Mouse (Mus musculus): ENCODE measurements around the gene March11. TPM values are rescaled to one million over a fixed set of nuclear protein-coding genes. Genes with fewer than 3 reads are reported as not detected.

The March11 gene
- polyA plus RNA-seq (2016; fragmentation: Nextera tagmentation; extraction: Ambion mirVana), result 1.6 and 3.4 TPM in 2 replicates

DNA sequence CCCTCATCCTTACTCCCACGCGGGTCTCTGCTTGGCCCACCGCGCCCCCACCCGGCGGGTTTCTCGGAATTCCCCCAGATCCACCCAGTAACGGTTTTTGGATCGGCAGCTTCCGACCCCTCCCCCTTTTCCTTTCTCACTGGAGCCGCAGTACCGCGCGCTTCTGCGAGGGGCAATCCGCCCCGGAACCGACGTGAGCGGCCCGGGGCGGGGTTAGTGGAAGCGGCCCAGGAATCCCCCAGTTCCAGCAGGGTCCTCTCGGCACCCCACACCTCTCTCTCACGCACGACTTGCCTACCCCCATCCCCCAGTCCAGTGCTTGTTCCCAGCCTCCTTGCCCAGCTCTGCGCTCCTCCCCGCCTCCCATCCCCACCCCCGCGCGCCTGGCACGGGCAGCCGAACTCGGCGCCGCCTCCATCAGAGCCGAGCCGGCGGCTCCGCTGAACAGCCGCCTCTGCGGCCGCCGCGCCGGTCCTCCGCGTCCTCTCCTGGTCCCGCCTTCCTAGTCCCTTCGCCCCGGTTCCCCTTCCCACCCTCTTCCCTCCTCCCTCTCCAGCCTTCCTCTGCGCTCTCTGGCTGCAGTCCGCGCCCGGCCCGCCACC lies at the start of gene March11:
TSS of gene March11 (plus strand) at position 420 of the 602 bp plus-strand sequence.
- peak within 1 kb of the TSS; percentile 82 for H3K27ac ChIP-seq
- peak within 1 kb of the TSS; percentile 68 for H3K4me3 ChIP-seq (replicated peaks)
- no peaks in the 10 kb centered on the region for H3K36me3 ChIP-seq (replicated peaks)
- H3K9me3 ChIP-seq, result no peaks in the 10 kb centered on the region
- H3K4me1 ChIP-seq, result peaks cover 2% of the 10 kb centered on the region; the same call in 1 of the 2 replicates
- H3K27me3 ChIP-seq, result peaks cover 15% of the 10 kb centered on the region
- peak within 1 kb of the TSS; percentile 64 for H3K9ac ChIP-seq
- H3K4me2 ChIP-seq, result peak within 1 kb of the TSS; percentile 92
- WGBS, result under 1% methylated on average over 55 of the region's 56 CpGs
- ATAC-seq (ENCODE audit: low FRiP score), result peak; percentile 94

DNA sequence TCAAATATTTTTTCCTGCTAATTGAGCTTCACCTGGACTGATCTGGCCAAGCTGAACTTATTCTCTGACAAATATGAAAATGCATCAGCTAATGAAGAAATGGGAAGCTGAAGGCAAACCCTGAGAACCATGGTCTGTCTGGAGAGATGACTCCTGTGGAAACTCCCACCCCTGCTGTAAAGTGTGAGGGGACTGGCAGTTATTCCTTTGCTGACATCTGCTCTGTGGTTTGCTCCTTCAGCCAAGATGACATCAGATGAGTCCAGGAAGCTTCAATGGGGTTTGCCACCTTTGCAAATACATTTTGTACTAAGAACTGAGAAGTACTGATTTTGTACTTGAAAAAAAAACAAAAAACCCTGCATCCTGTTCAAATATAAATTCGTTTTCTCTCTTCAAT lies 46.5 kb upstream of the March11 start:
- H3K9me3 ChIP-seq, result no peaks in the 10 kb centered on the region
- no peaks in the 10 kb centered on the region for H3K27me3 ChIP-seq
- ATAC-seq (ENCODE audit: low FRiP score), result no peak
- no peak overlapping the region for H3K9ac ChIP-seq
- H3K4me3 ChIP-seq (replicated peaks), result no peak overlapping the region
- WGBS, result 67% methylated on average over 1 of the region's 1 CpGs
- no peaks in the 10 kb centered on the region for H3K4me1 ChIP-seq
- H3K27ac ChIP-seq, result no peak overlapping the region
- no peaks in the 10 kb centered on the region for H3K36me3 ChIP-seq (replicated peaks)
- no peak overlapping the region for H3K4me2 ChIP-seq

GRCm38 (mm10) chr15:26269596-26269995 lies 39.3 kb upstream of the March11 start:
- 85% methylated on average over 4 of the region's 4 CpGs for WGBS

DNA sequence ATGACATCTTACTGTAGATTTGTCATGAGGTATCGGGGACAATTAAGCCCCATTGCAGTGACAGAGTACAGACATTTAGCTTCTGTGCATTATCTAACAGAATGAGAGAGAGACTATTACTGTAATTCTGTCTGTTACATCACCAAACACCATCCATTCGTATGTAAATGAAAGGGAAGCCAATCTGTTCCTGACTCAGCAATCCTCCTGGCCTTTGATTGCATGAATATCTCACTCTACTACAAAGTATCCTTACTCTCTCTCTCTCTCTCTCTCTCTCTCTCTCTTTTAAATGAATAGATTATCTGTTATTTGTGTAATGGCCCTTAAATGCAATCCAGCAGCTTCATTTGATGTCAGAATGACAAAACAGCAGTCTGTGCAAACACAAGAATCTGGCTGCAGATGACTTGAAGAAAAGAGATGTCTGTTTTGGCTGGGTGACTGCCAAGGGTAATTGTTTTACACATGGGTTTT lies 32.8 kb upstream of the March11 start:
- no peaks in the 10 kb centered on the region for H3K27me3 ChIP-seq
- H3K9ac ChIP-seq, result no peak overlapping the region
- H3K4me2 ChIP-seq, result no peak overlapping the region
- peak; percentile 82; the same call in 1 of the 2 replicates for ATAC-seq (ENCODE audit: low FRiP score)
- no peaks in the 10 kb centered on the region for H3K36me3 ChIP-seq (replicated peaks)
- no peaks in the 10 kb centered on the region for H3K9me3 ChIP-seq
- H3K4me3 ChIP-seq (replicated peaks), result no peak overlapping the region
- H3K27ac ChIP-seq, result no peak overlapping the region
- peaks cover 2% of the 10 kb centered on the region; the same call in 1 of the 2 replicates for H3K4me1 ChIP-seq
- WGBS, result 60% methylated on average over 2 of the region's 2 CpGs

More at GRCm38 (mm10) chr15:26269596-26269995, 39.3 kb upstream of the March11 start:
- H3K9ac ChIP-seq, result no peak overlapping the region
- no peaks in the 10 kb centered on the region for H3K9me3 ChIP-seq
- H3K4me2 ChIP-seq, result no peak overlapping the region
- H3K4me1 ChIP-seq, result no peaks in the 10 kb centered on the region
- no peaks in the 10 kb centered on the region for H3K27me3 ChIP-seq
- no peaks in the 10 kb centered on the region for H3K36me3 ChIP-seq (replicated peaks)
- no peak overlapping the region for H3K4me3 ChIP-seq (replicated peaks)
- ATAC-seq (ENCODE audit: low FRiP score), result no peak
- H3K27ac ChIP-seq, result no peak overlapping the region

DNA sequence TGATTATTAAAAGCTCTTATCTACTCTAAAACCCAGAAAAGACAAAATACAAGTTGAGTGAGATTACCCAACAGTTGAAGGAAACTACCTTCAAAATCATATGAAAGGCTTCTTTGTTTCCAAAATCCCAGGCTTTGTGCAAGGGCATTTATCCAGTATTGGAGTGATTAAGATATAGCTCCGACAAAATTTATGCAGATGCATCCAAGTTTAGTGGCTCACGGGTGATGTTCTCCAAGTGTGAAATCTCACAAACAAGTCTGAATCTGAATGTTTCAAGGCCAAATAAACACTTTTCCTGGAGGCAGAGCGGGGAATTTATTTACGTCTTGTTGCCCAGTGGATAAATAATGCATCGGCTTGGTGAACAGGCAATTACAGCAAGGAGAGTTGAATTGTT lies 32.2 kb upstream of the March11 start:
- Histone ChIP-seq H3K9ac (no peak overlapping the region), H3K36me3 (replicated peaks) (no peaks in the 10 kb centered on the region), H3K4me2 (no peak overlapping the region), H3K9me3 (no peaks in the 10 kb centered on the region), H3K27ac (no peak overlapping the region), H3K4me1 (peaks cover 2% of the 10 kb centered on the region; the same call in 1 of the 2 replicates), H3K27me3 (no peaks in the 10 kb centered on the region), H3K4me3 (replicated peaks) (no peak overlapping the region)
- ATAC-seq (ENCODE audit: low FRiP score), result no peak
- 81% methylated on average over 5 of the region's 5 CpGs for WGBS

DNA sequence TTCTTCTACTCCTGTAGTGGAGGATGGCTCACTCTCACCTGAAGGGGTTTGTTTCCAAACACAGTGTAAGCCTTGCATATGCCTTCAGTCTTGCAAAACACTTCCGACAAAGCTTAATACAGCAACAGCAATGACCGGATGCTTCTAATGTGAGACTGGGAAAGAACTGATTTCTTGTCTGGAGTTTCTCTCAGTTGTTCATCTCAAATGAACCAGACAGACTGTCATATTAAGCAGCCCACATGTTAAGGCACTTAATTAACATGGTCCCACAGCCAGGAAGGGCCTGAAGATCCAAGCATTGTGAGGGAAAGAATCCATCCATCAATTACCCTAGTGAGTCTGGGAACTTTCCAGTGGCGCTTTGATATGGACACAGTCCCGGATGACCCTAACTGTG lies 17.0 kb upstream of the March11 start:
- Histone ChIP-seq H3K4me3 (replicated peaks) (no peak overlapping the region), H3K9ac (no peak overlapping the region), H3K4me2 (no peak overlapping the region), H3K36me3 (replicated peaks) (no peaks in the 10 kb centered on the region), H3K27me3 (no peaks in the 10 kb centered on the region), H3K27ac (no peak overlapping the region), H3K9me3 (no peaks in the 10 kb centered on the region; the same call in 1 of the 2 replicates), H3K4me1 (no peaks in the 10 kb centered on the region)
- WGBS, result 91% methylated on average over 4 of the region's 4 CpGs
- no peak for ATAC-seq (ENCODE audit: low FRiP score)

- H3K4me3 ChIP-seq (replicated peaks), result no peak overlapping the region
- H3K27me3 ChIP-seq, result no peaks in the 10 kb centered on the region
- no peak overlapping the region for H3K9ac ChIP-seq
- no peak for ATAC-seq (ENCODE audit: low FRiP score)
- no peaks in the 10 kb centered on the region for H3K4me1 ChIP-seq
- H3K27ac ChIP-seq, result no peak overlapping the region
- no peaks in the 10 kb centered on the region for H3K36me3 ChIP-seq (replicated peaks)
- no peak overlapping the region for H3K4me2 ChIP-seq
- no peaks in the 10 kb centered on the region; the same call in 1 of the 2 replicates for H3K9me3 ChIP-seq
- 76% methylated on average over 2 of the region's 2 CpGs for WGBS
Measured at GRCm38 (mm10) chr15:26292811-26293210, 16.0 kb upstream of the March11 start.

DNA sequence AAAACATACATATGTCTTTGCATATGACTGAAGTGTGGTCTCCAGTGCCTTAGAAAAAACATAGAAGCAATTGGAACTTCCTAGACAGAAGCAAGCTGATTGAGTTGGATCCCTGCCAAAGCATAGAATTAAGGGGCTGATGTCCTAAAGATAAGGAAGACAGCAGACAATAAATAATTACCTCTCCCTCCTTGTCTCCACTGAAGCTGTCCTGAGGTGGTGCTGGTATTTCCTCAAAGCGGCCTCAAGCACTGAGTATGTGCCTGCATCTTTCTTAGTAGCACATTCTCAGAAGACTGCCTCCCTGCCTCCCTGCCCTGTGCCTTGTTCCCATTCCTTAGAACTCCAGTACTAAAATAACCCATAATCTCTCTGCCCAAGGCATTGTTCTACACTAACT lies 15.6 kb upstream of the March11 start:
- no peak overlapping the region for H3K4me2 ChIP-seq
- WGBS, result 79% methylated on average over 1 of the region's 1 CpGs
- no peak for ATAC-seq (ENCODE audit: low FRiP score)

GRCm38 (mm10) chr15:26298668-26299067 lies 10.2 kb upstream of the March11 start:
- Histone ChIP-seq H3K9me3 (no peaks in the 10 kb centered on the region; the same call in 1 of the 2 replicates), H3K36me3 (replicated peaks) (no peaks in the 10 kb centered on the region), H3K4me1 (no peaks in the 10 kb centered on the region), H3K9ac (no peak overlapping the region), H3K27me3 (no peaks in the 10 kb centered on the region), H3K27ac (no peak overlapping the region), H3K4me2 (no peak overlapping the region), H3K4me3 (replicated peaks) (no peak overlapping the region)
- no peak for ATAC-seq (ENCODE audit: low FRiP score)
- 87% methylated on average over 6 of the region's 6 CpGs for WGBS

More for the DNA sequence above, 15.6 kb upstream of the March11 start:
- Histone ChIP-seq H3K9ac (no peak overlapping the region), H3K4me1 (no peaks in the 10 kb centered on the region), H3K27ac (no peak overlapping the region), H3K36me3 (replicated peaks) (no peaks in the 10 kb centered on the region), H3K9me3 (no peaks in the 10 kb centered on the region; the same call in 1 of the 2 replicates), H3K4me3 (replicated peaks) (no peak overlapping the region), H3K27me3 (no peaks in the 10 kb centered on the region)

DNA sequence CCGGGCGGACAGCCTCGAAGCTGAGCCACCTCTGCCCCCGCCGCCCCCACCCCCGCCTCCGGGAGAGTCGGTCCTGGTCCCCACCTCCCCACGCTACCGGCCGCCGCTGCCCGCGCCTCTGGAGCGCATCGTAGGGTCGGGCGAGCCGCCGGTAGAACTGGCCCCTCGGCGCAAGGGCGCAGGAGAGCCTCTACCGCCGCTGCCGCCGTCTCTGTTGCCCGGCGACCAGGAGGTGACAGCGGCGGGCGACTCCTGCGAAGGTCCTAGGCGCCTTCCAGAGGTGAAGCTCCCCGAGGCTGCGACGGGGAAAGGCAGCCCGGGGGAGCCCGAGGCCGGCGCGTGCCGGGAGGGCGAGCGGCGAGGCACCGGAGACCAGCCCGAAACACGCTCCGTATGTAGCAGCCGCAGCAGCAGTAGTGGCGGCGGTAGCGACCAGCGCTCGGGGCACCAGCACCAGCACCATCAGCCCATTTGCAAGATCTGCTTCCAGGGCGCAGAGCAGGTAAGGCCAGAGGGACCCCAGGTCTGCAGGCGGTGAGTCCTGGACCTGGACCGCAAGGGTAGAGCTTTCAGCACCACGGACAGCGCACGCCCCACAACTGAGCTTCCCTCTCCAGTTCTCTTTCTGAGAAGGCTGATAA lies 563 bp downstream of the March11 start:
- peak overlapping the region; percentile 68 for H3K4me3 ChIP-seq (replicated peaks)
- peaks cover 2% of the 10 kb centered on the region; the same call in 1 of the 2 replicates for H3K4me1 ChIP-seq
- ATAC-seq (ENCODE audit: low FRiP score), result peak; percentile 70
- WGBS, result under 1% methylated on average over 56 of the region's 62 CpGs
- peaks cover 15% of the 10 kb centered on the region for H3K27me3 ChIP-seq
- H3K9me3 ChIP-seq, result no peaks in the 10 kb centered on the region
- H3K27ac ChIP-seq, result peak overlapping the region; percentile 82
- H3K9ac ChIP-seq, result peak overlapping the region; percentile 64
- H3K36me3 ChIP-seq (replicated peaks), result no peaks in the 10 kb centered on the region
- peak overlapping the region; percentile 92 for H3K4me2 ChIP-seq

DNA sequence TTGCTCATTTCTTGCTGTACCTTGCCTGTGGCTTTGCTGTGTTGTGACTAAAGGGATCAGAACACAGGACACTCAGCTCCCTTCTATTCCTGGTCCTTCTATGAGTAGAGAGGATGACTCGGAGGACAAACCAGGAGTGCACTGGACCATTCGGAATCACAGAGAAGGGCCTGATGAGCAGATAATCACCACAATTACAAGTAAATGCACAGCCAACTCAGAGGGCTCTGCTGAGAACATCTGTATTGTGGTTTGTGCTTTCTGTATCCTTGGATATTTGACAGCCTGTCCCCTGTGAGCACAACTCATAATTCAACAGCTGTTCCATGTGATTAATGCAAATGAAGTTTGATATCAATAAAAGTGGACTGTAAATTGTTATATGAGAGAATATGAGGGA lies 11.0 kb downstream of the March11 start:
- Histone ChIP-seq H3K27me3 (no peaks in the 10 kb centered on the region), H3K9me3 (no peaks in the 10 kb centered on the region), H3K4me2 (no peak overlapping the region), H3K4me1 (no peaks in the 10 kb centered on the region), H3K4me3 (replicated peaks) (no peak overlapping the region), H3K9ac (no peak overlapping the region), H3K27ac (no peak overlapping the region), H3K36me3 (replicated peaks) (no peaks in the 10 kb centered on the region)
- no peak for ATAC-seq (ENCODE audit: low FRiP score)
- WGBS, result 89% methylated on average over 2 of the region's 2 CpGs

GRCm38 (mm10) chr15:26320402-26320801 lies 11.6 kb downstream of the March11 start:
- H3K27ac ChIP-seq, result no peak overlapping the region
- H3K9ac ChIP-seq, result no peak overlapping the region
- H3K36me3 ChIP-seq (replicated peaks), result no peaks in the 10 kb centered on the region
- no peaks in the 10 kb centered on the region for H3K27me3 ChIP-seq
- H3K4me3 ChIP-seq (replicated peaks), result no peak overlapping the region
- no peaks in the 10 kb centered on the region for H3K4me1 ChIP-seq
- WGBS, result 85% methylated on average over 3 of the region's 3 CpGs
- no peak for ATAC-seq (ENCODE audit: low FRiP score)
- no peak overlapping the region for H3K4me2 ChIP-seq
- no peaks in the 10 kb centered on the region for H3K9me3 ChIP-seq

Measured in forebrain, embryonic 12.5 days (tissue).